Mouse (Mus musculus): ENCODE results near the gene Cux1.

DNA sequence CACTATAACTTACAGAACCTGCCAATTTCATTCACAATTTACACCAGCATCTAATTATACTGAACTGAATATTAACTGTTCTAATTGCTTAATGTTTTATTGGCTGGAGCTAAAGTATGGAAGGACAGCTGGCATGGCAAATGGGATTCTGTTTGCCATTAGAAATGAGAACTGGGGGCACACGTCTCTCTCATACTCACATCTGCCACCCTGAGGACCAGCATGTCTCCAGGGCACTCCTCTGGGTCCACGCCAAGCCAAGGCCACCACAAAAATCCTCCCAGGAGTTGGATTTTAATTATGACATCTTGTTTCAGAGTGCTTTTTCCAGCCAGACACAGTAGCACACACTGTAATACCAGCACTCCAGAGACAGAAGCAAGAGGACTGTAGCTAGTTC lies 18.5 kb downstream of the Cux1 start:
- TF ChIP-seq POLR2A (IDR thresholded peaks at IDR 0.05; ENCODE audit: insufficient read depth, low read depth, low read length), result no peak
- no peak for TF ChIP-seq CTCF (IDR thresholded peaks at IDR 0.05)
